Mouse (Mus musculus) heart, adult 2 months (tissue): ENCODE data around the gene Fan1. TPM values are rescaled to one million over a fixed set of nuclear protein-coding genes. Genes with fewer than 3 reads are reported as not detected.

Source experiments
- DNase-seq, 2 experiments: peaks; one replicate each; pipeline ENCODE4 v3.0.0; 2021
- H3K27ac ChIP-seq: fragments of 200-600 bp; 2 replicates; pipeline ENCODE4 v1.8.1; 2022
- H3K27me3 ChIP-seq: fragments of 200-500 bp; 2 replicates; pipeline ENCODE4 v1.6.1; 2012; ENCODE audit warnings: mild to moderate bottlenecking, low read length, inconsistent platforms, mixed read lengths; ENCODE audit not compliant: control insufficient read depth, insufficient read depth
- H3K36me3 ChIP-seq: fragments of 200-500 bp; 2 replicates; pipeline ENCODE4 v1.6.1; 2012; ENCODE audit warnings: low read length, inconsistent platforms; ENCODE audit not compliant: control insufficient read depth, insufficient read depth
- H3K4me1 ChIP-seq: fragments of 200-500 bp; 2 replicates; pipeline ENCODE4 v1.6.1; 2011; ENCODE audit warnings: low read length; ENCODE audit not compliant: control insufficient read depth, insufficient read depth
- H3K4me3 ChIP-seq: fragments of 200-600 bp; 2 replicates; pipeline ENCODE4 v1.8.1; 2022
- H3K79me2 ChIP-seq: fragments of 200-500 bp; replicated peaks from 2 replicates; pipeline ENCODE4 v1.6.1; 2012; ENCODE audit warnings: mild to moderate bottlenecking, inconsistent platforms, low read length, moderate library complexity, mixed read lengths; ENCODE audit not compliant: control insufficient read depth, insufficient read depth
- H3K9ac ChIP-seq: fragments of 200-500 bp; 2 replicates; pipeline ENCODE4 v1.6.1; 2012; ENCODE audit warnings: low read depth, mild to moderate bottlenecking, control low read depth, inconsistent platforms, low read length, mixed read lengths
- CTCF ChIP-seq: fragments of 200-600 bp; IDR thresholded peaks from 2 replicates; pipeline ENCODE4 v1.8.1; 2022; ENCODE audit warnings: antibody characterized with exemption, mild to moderate bottlenecking, moderate library complexity
- EP300 ChIP-seq: fragments of 200-500 bp; IDR thresholded peaks from 2 replicates; pipeline ENCODE4 v1.6.1; 2011; ENCODE audit warnings: low read depth, low read length, control low read depth; ENCODE audit not compliant: insufficient read depth
- POLR2A ChIP-seq: fragments of 200-500 bp; IDR thresholded peaks from 2 replicates; pipeline ENCODE4 v1.6.1; 2011; ENCODE audit warnings: mild to moderate bottlenecking, low read depth, low read length, control low read depth; ENCODE audit not compliant: insufficient read depth
- WGBS: fragments of 180-500 bp; shearing (Covaris S2); methylation state at CpG from one replicate; pipeline ENCODE4 v1.1.7; 2018; 5-methylcytosine and 5-hydroxymethylcytosine counted together
- intact Hi-C: fragments of 180-260 bp; cut with DNase I; formaldehyde crosslinking; loops from one replicate; pipeline ENCODE4 v1.15.1; 2025
- polyA plus RNA-seq: library from polyadenylated mRNA; depleted of rRNA; stranded (reverse); fragments of >200 nt; gene quantifications from 2 replicates; pipeline ENCODE4 v1.2.3, GENCODE M21; 2012
- total RNA-seq, 2 experiments: library from RNA; stranded (reverse); gene quantifications; 2 replicates each; pipeline ENCODE4 v1.2.3; 2021

Gene Fan1
- total and polyA plus RNA-seq, 3 experiments: 2.1 to 9.6 (median 8.2) TPM

- peak overlapping the region; percentile 74 for H3K4me3 ChIP-seq
- H3K27me3 ChIP-seq: no peaks in the 10 kb centered on the region
- peak overlapping the region; percentile 65 for H3K9ac ChIP-seq
- DNase-seq: no peak
- no peak for TF ChIP-seq CTCF
- no peak for TF ChIP-seq EP300
- no peak for TF ChIP-seq POLR2A
- no peaks in the 10 kb centered on the region for H3K4me1 ChIP-seq
- H3K79me2 ChIP-seq: no peaks in the 10 kb centered on the region
- H3K27ac ChIP-seq: peak overlapping the region; percentile 88
- H3K36me3 ChIP-seq: peaks cover 2% of the 10 kb centered on the region; the same call in 1 of the 2 replicates
- intact Hi-C loops: no loop called here
- WGBS: 2% methylated on average over 8 of the region's 8 CpGs
These were observed 17.6 kb upstream of the Fan1 start for GRCm38 (mm10) chr7:64391479-64391878.

- Histone ChIP-seq H3K9ac (peak overlapping the region; percentile 97), H3K4me1 (peaks cover 3% of the 10 kb centered on the region), H3K79me2 (no peaks in the 10 kb centered on the region), H3K4me3 (peak overlapping the region; percentile 56), H3K27me3 (no peaks in the 10 kb centered on the region), H3K36me3 (no peaks in the 10 kb centered on the region), H3K27ac (peak overlapping the region; percentile 79)
- WGBS: 8% methylated on average over 18 of the region's 18 CpGs
- DNase-seq: no peak
- TF ChIP-seq EP300 (no peak), CTCF (no peak), POLR2A (no peak)
- intact Hi-C loops: no loop called here
These were observed 607 bp downstream of the Fan1 start for GRCm38 (mm10) chr7:64373147-64373829.

DNA sequence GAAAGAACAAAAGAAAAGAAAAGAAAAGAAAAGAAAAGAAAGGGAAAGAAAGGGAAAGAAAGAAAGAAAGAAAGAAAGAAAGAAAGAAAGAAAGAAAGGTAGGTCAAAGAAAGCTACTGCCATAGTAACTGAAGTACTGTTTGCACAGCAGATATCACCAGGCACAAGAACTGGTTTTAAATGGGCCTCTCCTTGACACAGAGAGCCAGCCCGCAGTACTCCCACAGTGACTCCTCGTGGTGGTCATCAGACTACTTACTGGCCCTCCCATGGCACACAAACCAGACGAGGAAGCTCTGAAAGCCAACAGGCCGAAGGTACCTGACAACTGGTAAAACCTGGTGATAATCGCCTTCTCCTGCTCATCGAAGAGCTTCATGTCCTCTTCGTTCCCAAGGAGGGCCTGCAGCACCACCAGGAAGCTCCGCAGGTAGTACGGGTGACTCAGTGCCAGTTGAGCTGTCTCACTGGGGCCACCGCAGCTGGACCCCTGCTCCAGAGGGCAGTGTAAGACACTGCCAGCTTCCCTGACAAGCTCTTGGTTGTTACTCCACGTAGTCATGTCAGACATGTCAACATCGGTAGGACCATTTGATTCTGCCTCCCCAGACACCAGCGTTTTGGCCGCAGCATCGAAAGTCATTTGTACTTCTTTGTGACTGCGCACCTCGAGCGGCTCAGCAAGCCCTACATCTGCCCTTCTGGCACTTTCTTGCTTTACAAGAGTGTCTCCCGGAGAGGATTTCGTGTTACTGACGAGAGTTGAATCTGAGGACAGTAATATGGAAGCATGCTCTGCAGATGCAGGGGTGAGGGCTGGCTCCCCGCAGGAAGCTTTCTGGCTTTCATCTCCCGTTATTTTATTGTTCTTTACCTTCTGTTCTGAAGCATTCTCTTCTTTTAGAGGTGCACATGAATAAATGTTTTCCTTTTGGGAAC is 1.7 kb downstream of the Fan1 start:
- H3K27ac ChIP-seq: no peak overlapping the region

GRCm38 (mm10) chr7:64369841-64370240 is 4.1 kb downstream of the Fan1 start:
- H3K36me3 ChIP-seq: no peaks in the 10 kb centered on the region
- no peak for DNase-seq
- TF ChIP-seq POLR2A (no peak), EP300 (no peak), CTCF (no peak)
- H3K27ac ChIP-seq: no peak overlapping the region
- no peak overlapping the region for H3K9ac ChIP-seq
- 82% methylated on average over 6 of the region's 6 CpGs for WGBS
- peaks cover 3% of the 10 kb centered on the region for H3K4me1 ChIP-seq
- no peaks in the 10 kb centered on the region for H3K79me2 ChIP-seq
- H3K4me3 ChIP-seq: no peak overlapping the region
- intact Hi-C loops: no loop called here
- H3K27me3 ChIP-seq: no peaks in the 10 kb centered on the region

More for the DNA sequence above, 1.7 kb downstream of the Fan1 start:
- intact Hi-C loops: no loop called here
- TF ChIP-seq EP300 (no peak), CTCF (no peak), POLR2A (no peak)
- H3K36me3 ChIP-seq: no peaks in the 10 kb centered on the region
- H3K4me3 ChIP-seq: no peak overlapping the region
- H3K9ac ChIP-seq: no peak overlapping the region
- no peak for DNase-seq
- no peaks in the 10 kb centered on the region for H3K27me3 ChIP-seq
- H3K79me2 ChIP-seq: no peaks in the 10 kb centered on the region
- peaks cover 3% of the 10 kb centered on the region for H3K4me1 ChIP-seq
- 89% methylated on average over 23 of the region's 23 CpGs for WGBS

GRCm38 (mm10) chr7:64365863-64366262 is 8.0 kb downstream of the Fan1 start:
- no peak overlapping the region for H3K9ac ChIP-seq
- no peak overlapping the region for H3K27ac ChIP-seq
- H3K36me3 ChIP-seq: no peaks in the 10 kb centered on the region

GRCm38 (mm10) chr7:64360586-64360945 is 13.3 kb downstream of the Fan1 start:
- Histone ChIP-seq H3K4me3 (no peak overlapping the region), H3K27ac (no peak overlapping the region), H3K79me2 (no peaks in the 10 kb centered on the region), H3K27me3 (no peaks in the 10 kb centered on the region), H3K4me1 (no peaks in the 10 kb centered on the region), H3K36me3 (no peaks in the 10 kb centered on the region), H3K9ac (no peak overlapping the region)
- WGBS: 58% methylated on average over 3 of the region's 3 CpGs
- TF ChIP-seq POLR2A (no peak), EP300 (no peak), CTCF (no peak)
- intact Hi-C loops: no loop called here
- no peak for DNase-seq

More at GRCm38 (mm10) chr7:64365863-64366262, 8.0 kb downstream of the Fan1 start:
- no peak overlapping the region for H3K4me3 ChIP-seq
- 92% methylated on average over 5 of the region's 5 CpGs for WGBS
- TF ChIP-seq CTCF (no peak), EP300 (no peak), POLR2A (no peak)
- no peaks in the 10 kb centered on the region for H3K4me1 ChIP-seq
- H3K27me3 ChIP-seq: no peaks in the 10 kb centered on the region
- H3K79me2 ChIP-seq: no peaks in the 10 kb centered on the region
- no peak for DNase-seq
- intact Hi-C loops: no loop called here
